Mouse (Mus musculus) kidney, adult 2 months (tissue): ENCODE results near the gene 7420426K07Rik.

Experiments
- CTCF ChIP-seq: fragments of 200-500 bp; conservative IDR thresholded peaks from 2 replicates; pipeline ENCODE4 v1.5.1; 2011; ENCODE audit warnings: low read depth, mild to moderate bottlenecking, control low read depth, low read length, moderate library complexity, mixed read lengths; ENCODE audit not compliant: insufficient read depth, insufficient read length
- POLR2A ChIP-seq: fragments of 200-500 bp; IDR thresholded peaks from one replicate; pipeline ENCODE4 v1.6.1; 2011; ENCODE audit warnings: low read depth, low read length, control low read depth

GRCm38 (mm10) chr9:98935190-98935909 is 32.4 kb downstream of the 7420426K07Rik start:
- TF ChIP-seq CTCF: no peak
- TF ChIP-seq POLR2A: no peak
